Comparison of ENCODE assay signal across 22 mouse cellular contexts in genomic region chr17:34237741-34238140, GRCm38 (mm10). TPM values are rescaled to one million over a fixed set of nuclear protein-coding genes. Genes with fewer than 3 reads are reported as not detected.
"Had no signal": no experiment of that assay in that cellular context is flagged by ENCODE, and none has a peak within 500 bp of the region (broad histone marks: within the 10 kb centered on the region; RNA-seq: fewer than 3 reads in every experiment).

No protein-coding gene starts in this region.

- DNase-seq: gastrocnemius, adult 2 months; gastrocnemius, postnatal 10 days; gastrocnemius, postnatal 25 days; heart, adult 2 months; heart, postnatal 10 days; heart, postnatal 4 days; kidney, adult 18-20 months; kidney, adult 8-10 months; kidney, postnatal 14 days; kidney, postnatal 36 days; layer of hippocampus, adult 9-11 months; layer of hippocampus, postnatal 36 days; left cerebral cortex, postnatal 4 days had no signal

RNA-seq across cellular contexts. Expression of gene H2-Ob, which starts 1.0 kb away (rescaled TPM):
- total RNA-seq: left cerebral cortex, postnatal 4 days had no signal
- polyA plus RNA-seq: heart, embryonic 10.5 days; heart, embryonic 14.5 days; hindbrain, embryonic 12.5 days; hindbrain, embryonic 14.5 days; limb, embryonic 11.5 days; limb, embryonic 13.5 days; limb, embryonic 15.5 days had no signal

RNA-seq across cellular contexts. Expression of gene H2-Aa, which starts 49.9 kb away (rescaled TPM):
- polyA plus RNA-seq: forebrain, embryonic 16.5 days; hindbrain, embryonic 10.5 days; limb, embryonic 11.5 days had no signal
